Mouse (Mus musculus) limb, embryonic 14.5 days (tissue): ENCODE measurements at regions not wholly inside any gene's neighbourhood (a gene's known extent, or its start where the extent isn't known, plus 50 kb on each side); places are given as distances from the start of the nearest gene placed in this dataset.

Experiments
- ATAC-seq: fragments of 200-750 bp; cut with Nextera tagmentation; 2 replicates; pipeline ENCODE4 v1.8.0; 2017; ENCODE audit warnings: low read depth, moderate number of reproducible peaks, moderate TSS enrichment; ENCODE audit not compliant: low FRiP score
- DNase-seq: peaks from one replicate; pipeline ENCODE4 v3.0.0-alpha.2; 2015; ENCODE audit warnings: low spot score
- H3K27ac ChIP-seq: fragments of 300-500 bp; sonication (generic); replicated peaks from 2 replicates; pipeline ENCODE4 v1.5.1; 2014; ENCODE audit warnings: low read depth, mild to moderate bottlenecking, low read length, moderate library complexity, mixed read lengths
- H3K27me3 ChIP-seq: fragments of 300-500 bp; sonication (generic); 2 replicates; pipeline ENCODE4 v1.6.1; 2014; ENCODE audit warnings: low read length, mixed read lengths; ENCODE audit not compliant: control insufficient read depth, insufficient read depth
- H3K36me3 ChIP-seq: fragments of 300-500 bp; sonication (generic); 2 replicates; pipeline ENCODE4 v1.6.1; 2014; ENCODE audit warnings: mild to moderate bottlenecking, low read length, moderate library complexity, mixed read lengths; ENCODE audit not compliant: control insufficient read depth, insufficient read depth
- H3K4me1 ChIP-seq: fragments of 300-500 bp; sonication (generic); 2 replicates; pipeline ENCODE4 v1.6.1; 2014; ENCODE audit warnings: antibody characterized with exemption, low read length, mixed read lengths; ENCODE audit not compliant: control insufficient read depth, insufficient read depth
- H3K4me2 ChIP-seq: fragments of 300-500 bp; sonication (generic); replicated peaks from 2 replicates; pipeline ENCODE4 v1.6.1; 2014; ENCODE audit warnings: low read depth, mild to moderate bottlenecking, low read length, moderate library complexity; ENCODE audit not compliant: severe bottlenecking
- H3K4me3 ChIP-seq: fragments of 300-500 bp; sonication (generic); replicated peaks from 2 replicates; pipeline ENCODE4 v1.5.1; 2014; ENCODE audit warnings: low read length
- H3K9ac ChIP-seq: fragments of 300-500 bp; sonication (generic); 2 replicates; pipeline ENCODE4 v1.6.1; 2014; ENCODE audit warnings: mild to moderate bottlenecking, low read depth, low read length, moderate library complexity; ENCODE audit not compliant: severe bottlenecking
- H3K9me3 ChIP-seq: fragments of 300-500 bp; sonication (generic); 2 replicates; pipeline ENCODE4 v1.6.1; 2016; ENCODE audit warnings: low read length; ENCODE audit not compliant: control insufficient read depth
- POLR2A ChIP-seq: fragments of 200-500 bp; IDR thresholded peaks from 2 replicates; pipeline ENCODE4 v1.8.0; 2012; ENCODE audit warnings: inconsistent platforms, mild to moderate bottlenecking, moderate library complexity, borderline replicate concordance; ENCODE audit not compliant: insufficient read depth, insufficient read length; ENCODE audit errors: extremely low read depth
- WGBS: fragments of 180-500 bp; shearing (Covaris S2); extraction: QIAGEN DNeasy Blood & Tissue Kit; methylation state at CpG from one replicate; pipeline ENCODE4 v1.1.7; 2014; 5-methylcytosine and 5-hydroxymethylcytosine counted together

- 58% methylated on average over 8 of the region's 8 CpGs for WGBS
Observed at GRCm38 (mm10) chr4:23341240-23341639, 853.1 kb upstream of the Pou3f2 start.

GRCm38 (mm10) chr4:23338481-23338880 lies 850.3 kb upstream of the Pou3f2 start:
- Histone ChIP-seq H3K4me2 (no peak overlapping the region), H3K4me1 (no peaks in the 10 kb centered on the region)
- no peak for TF ChIP-seq POLR2A

More at GRCm38 (mm10) chr4:23341240-23341639, 853.1 kb upstream of the Pou3f2 start:
- no peak for TF ChIP-seq POLR2A
- Histone ChIP-seq H3K27ac (no peak overlapping the region), H3K36me3 (no peaks in the 10 kb centered on the region), H3K27me3 (no peaks in the 10 kb centered on the region), H3K4me3 (no peak overlapping the region), H3K4me1 (no peaks in the 10 kb centered on the region), H3K9me3 (no peaks in the 10 kb centered on the region), H3K9ac (no peak overlapping the region), H3K4me2 (no peak overlapping the region)
- ATAC-seq (no peak), DNase-seq (no peak)

GRCm38 (mm10) chr4:23300617-23301016 lies 812.5 kb upstream of the Pou3f2 start:
- H3K4me3 ChIP-seq = no peak overlapping the region
- no peak for TF ChIP-seq POLR2A
- DNase-seq (no peak), ATAC-seq (no peak)
- no peaks in the 10 kb centered on the region for H3K9me3 ChIP-seq
- H3K9ac ChIP-seq = no peak overlapping the region
- H3K4me2 ChIP-seq = no peak overlapping the region
- H3K27ac ChIP-seq = no peak overlapping the region
- 17% methylated on average over 2 of the region's 2 CpGs for WGBS
- no peaks in the 10 kb centered on the region for H3K36me3 ChIP-seq
- no peaks in the 10 kb centered on the region for H3K27me3 ChIP-seq
- H3K4me1 ChIP-seq = no peaks in the 10 kb centered on the region

More at GRCm38 (mm10) chr4:23338481-23338880, 850.3 kb upstream of the Pou3f2 start:
- no peak overlapping the region for H3K4me3 ChIP-seq
- DNase-seq = no peak
- H3K27me3 ChIP-seq = no peaks in the 10 kb centered on the region
- H3K9me3 ChIP-seq = no peaks in the 10 kb centered on the region
- WGBS = 34% methylated on average over 5 of the region's 5 CpGs
- no peaks in the 10 kb centered on the region for H3K36me3 ChIP-seq
- no peak overlapping the region for H3K9ac ChIP-seq
- no peak overlapping the region for H3K27ac ChIP-seq
- no peak for ATAC-seq

- peak; percentile 30; the same call in 1 of the 2 replicates for ATAC-seq
- no peak for TF ChIP-seq POLR2A
- peak; percentile 48 for DNase-seq
- H3K36me3 ChIP-seq = no peaks in the 10 kb centered on the region
- H3K4me2 ChIP-seq = no peak overlapping the region
- H3K27ac ChIP-seq = no peak overlapping the region
- no peaks in the 10 kb centered on the region for H3K9me3 ChIP-seq
- H3K27me3 ChIP-seq = no peaks in the 10 kb centered on the region
- H3K4me1 ChIP-seq = peaks cover 7% of the 10 kb centered on the region; the same call in 1 of the 2 replicates
- no peak overlapping the region for H3K4me3 ChIP-seq
- 22% methylated on average over 6 of the region's 6 CpGs for WGBS
- H3K9ac ChIP-seq = no peak overlapping the region
Observed at GRCm38 (mm10) chr4:23280087-23280486, 791.9 kb upstream of the Pou3f2 start.

GRCm38 (mm10) chr4:23275203-23275602 lies 787.0 kb upstream of the Pou3f2 start:
- H3K9ac ChIP-seq = no peak overlapping the region
- H3K9me3 ChIP-seq = no peaks in the 10 kb centered on the region
- DNase-seq (no peak), ATAC-seq (no peak)
- no peak for TF ChIP-seq POLR2A
- no peak overlapping the region for H3K4me3 ChIP-seq
- no peak overlapping the region for H3K4me2 ChIP-seq
- no peaks in the 10 kb centered on the region for H3K36me3 ChIP-seq
- H3K27me3 ChIP-seq = no peaks in the 10 kb centered on the region
- WGBS = 67% methylated on average over 5 of the region's 5 CpGs
- no peak overlapping the region for H3K27ac ChIP-seq
- 0 out of 2 replicates have a peak, but pooled peaks cover 2% of the 10 kb centered on the region for H3K4me1 ChIP-seq

- DNase-seq (no peak), ATAC-seq (no peak)
- Histone ChIP-seq H3K9ac (no peak overlapping the region), H3K9me3 (no peaks in the 10 kb centered on the region), H3K27ac (no peak overlapping the region), H3K27me3 (no peaks in the 10 kb centered on the region), H3K4me3 (no peak overlapping the region), H3K36me3 (no peaks in the 10 kb centered on the region), H3K4me2 (no peak overlapping the region), H3K4me1 (no peaks in the 10 kb centered on the region)
- no peak for TF ChIP-seq POLR2A
Observed at GRCm38 (mm10) chr4:23271947-23272346, 783.8 kb upstream of the Pou3f2 start.
